Mouse (Mus musculus) limb, embryonic 12.5 days (tissue): Measurements from ENCODE around the gene B3gnt9. TPM values are rescaled to one million over a fixed set of nuclear protein-coding genes. Genes with fewer than 3 reads are reported as not detected.
A peak's percentile ranks its signal among the peaks of the same experiment; 100 is the strongest.
"Not testable (repeated sequence)": the region's sequence is repeated elsewhere in the genome, so short reads cannot be mapped to it uniquely, and the experiment has no call there.

Experiments used
- ATAC-seq: fragments of 200-750 bp; cut with Nextera tagmentation; 2 replicates; pipeline ENCODE4 v1.8.0; 2017; ENCODE audit warnings: low read depth, moderate TSS enrichment; ENCODE audit not compliant: insufficient number of reproducible peaks, insufficient read depth, low FRiP score, low TSS enrichment
- H3K27ac ChIP-seq: fragments of 300-500 bp; sonication (generic); 2 replicates; pipeline ENCODE4 v1.5.1; 2016; ENCODE audit warnings: mild to moderate bottlenecking, moderate library complexity
- H3K27me3 ChIP-seq: fragments of 300-500 bp; sonication (generic); 2 replicates; pipeline ENCODE4 v1.6.1; 2016; ENCODE audit warnings: mild to moderate bottlenecking, moderate library complexity
- H3K36me3 ChIP-seq: fragments of 300-500 bp; sonication (generic); 2 replicates; pipeline ENCODE4 v1.6.1; 2016; ENCODE audit warnings: mild to moderate bottlenecking, moderate library complexity
- H3K4me1 ChIP-seq: fragments of 300-500 bp; sonication (generic); replicated peaks from 2 replicates; pipeline ENCODE4 v1.6.1; 2016
- H3K4me2 ChIP-seq: fragments of 300-500 bp; sonication (generic); 2 replicates; pipeline ENCODE4 v1.6.1; 2016; ENCODE audit warnings: mild to moderate bottlenecking, moderate library complexity
- H3K4me3 ChIP-seq: fragments of 300-500 bp; sonication (generic); replicated peaks from 2 replicates; pipeline ENCODE4 v1.5.1; 2016; ENCODE audit warnings: mild to moderate bottlenecking
- H3K9ac ChIP-seq: fragments of 300-500 bp; sonication (generic); replicated peaks from 2 replicates; pipeline ENCODE4 v1.6.1; 2016; ENCODE audit warnings: mild to moderate bottlenecking, moderate library complexity
- H3K9me3 ChIP-seq: fragments of 300-500 bp; sonication (generic); 2 replicates; pipeline ENCODE4 v1.6.1; 2016; ENCODE audit warnings: mild to moderate bottlenecking, moderate library complexity
- WGBS: fragments of 180-500 bp; shearing (Covaris S2); methylation state at CpG from one replicate; pipeline ENCODE4 v1.1.7; 2016; 5-methylcytosine and 5-hydroxymethylcytosine counted together
- polyA plus RNA-seq: library from polyadenylated mRNA; unstranded; fragments of >200 nt; fragmentation: Nextera tagmentation; extraction: Ambion mirVana; gene quantifications from 2 replicates; pipeline ENCODE4 v1.2.1, GENCODE M21; 2016

The B3gnt9 gene
- polyA plus RNA-seq, 1 experiment from 2014 or later = 5.9 TPM

DNA sequence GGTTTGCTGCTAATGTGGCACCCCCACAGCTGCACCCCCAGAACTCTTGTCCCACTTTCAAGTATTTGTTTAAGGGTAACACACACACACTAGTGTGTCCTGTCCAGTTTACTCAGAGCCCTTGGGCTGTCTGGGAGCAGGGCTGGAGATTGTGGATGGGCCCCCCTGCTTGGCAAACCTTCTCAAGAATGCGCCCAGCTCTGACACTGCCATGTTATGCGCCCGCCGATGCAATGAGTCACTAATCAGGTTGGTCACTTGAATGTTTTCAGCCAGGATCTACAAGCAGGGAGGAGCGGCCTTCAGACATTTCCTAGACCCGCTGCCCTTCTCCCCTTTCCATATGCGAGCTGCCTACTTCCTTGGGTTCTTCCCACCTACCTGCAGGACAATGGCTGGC is 37.5 kb upstream of the B3gnt9 start:
- H3K4me1 ChIP-seq = peaks cover 32% of the 10 kb centered on the region
- H3K27ac ChIP-seq = no peak overlapping the region
- H3K9ac ChIP-seq = no peak overlapping the region
- no peak for ATAC-seq
- H3K9me3 ChIP-seq = no peaks in the 10 kb centered on the region
- H3K4me3 ChIP-seq = no peak overlapping the region
- H3K27me3 ChIP-seq = peaks cover 27% of the 10 kb centered on the region
- no peak overlapping the region for H3K4me2 ChIP-seq
- WGBS = 79% methylated on average over 7 of the region's 7 CpGs
- no peaks in the 10 kb centered on the region for H3K36me3 ChIP-seq

DNA sequence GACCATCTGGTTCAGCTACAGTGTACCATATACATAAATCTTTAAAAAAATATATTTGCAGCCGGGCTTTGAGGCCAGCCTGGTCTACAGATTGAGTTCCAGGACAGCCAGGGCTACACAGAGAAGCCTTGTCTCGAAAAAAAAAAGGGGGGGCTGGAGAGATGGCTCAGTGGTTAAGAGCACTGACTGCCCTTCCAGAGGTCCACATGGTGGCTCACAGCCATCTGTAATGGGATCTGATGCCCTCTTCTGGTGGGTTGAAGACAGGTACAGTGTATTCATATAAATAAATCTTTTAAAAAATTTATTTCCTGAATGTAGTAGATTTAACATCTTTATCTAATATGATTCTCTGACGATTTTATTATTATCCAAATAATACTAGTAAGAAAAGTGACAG is 36.8 kb upstream of the B3gnt9 start:
- H3K4me1 ChIP-seq = peaks cover 29% of the 10 kb centered on the region
- peaks cover 27% of the 10 kb centered on the region for H3K27me3 ChIP-seq
- not testable (repeated sequence) for H3K9me3 ChIP-seq, H3K36me3 ChIP-seq, ATAC-seq, H3K9ac ChIP-seq, H3K4me3 ChIP-seq, H3K27ac ChIP-seq, H3K4me2 ChIP-seq
- WGBS = 62% methylated on average over 3 of the region's 3 CpGs

DNA sequence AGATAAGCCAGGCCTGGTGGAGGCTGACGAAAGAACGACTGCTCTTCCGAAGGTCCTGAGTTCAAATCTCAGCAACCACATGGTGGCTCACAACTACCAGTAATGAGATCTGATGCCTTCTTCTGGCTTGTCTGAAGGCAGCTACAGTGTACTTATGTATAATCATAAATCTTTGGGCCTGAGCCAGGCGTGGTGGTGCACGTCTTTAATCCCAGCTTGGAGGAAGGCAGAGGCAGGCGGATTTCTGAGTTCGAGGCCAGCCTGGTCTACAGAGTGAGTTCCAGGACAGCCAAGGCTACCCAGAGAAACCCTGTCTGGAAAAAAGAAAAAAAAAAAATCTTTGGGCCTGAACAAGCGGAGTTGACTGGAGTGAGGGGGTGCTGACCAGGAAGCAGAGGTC is 36.4 kb upstream of the B3gnt9 start:
- H3K9me3 ChIP-seq, H3K9ac ChIP-seq, H3K4me3 ChIP-seq, H3K27ac ChIP-seq, ATAC-seq, H3K4me2 ChIP-seq, H3K36me3 ChIP-seq: not testable (repeated sequence)
- WGBS = 91% methylated on average over 8 of the region's 8 CpGs
- H3K4me1 ChIP-seq = peaks cover 26% of the 10 kb centered on the region
- peaks cover 27% of the 10 kb centered on the region for H3K27me3 ChIP-seq

DNA sequence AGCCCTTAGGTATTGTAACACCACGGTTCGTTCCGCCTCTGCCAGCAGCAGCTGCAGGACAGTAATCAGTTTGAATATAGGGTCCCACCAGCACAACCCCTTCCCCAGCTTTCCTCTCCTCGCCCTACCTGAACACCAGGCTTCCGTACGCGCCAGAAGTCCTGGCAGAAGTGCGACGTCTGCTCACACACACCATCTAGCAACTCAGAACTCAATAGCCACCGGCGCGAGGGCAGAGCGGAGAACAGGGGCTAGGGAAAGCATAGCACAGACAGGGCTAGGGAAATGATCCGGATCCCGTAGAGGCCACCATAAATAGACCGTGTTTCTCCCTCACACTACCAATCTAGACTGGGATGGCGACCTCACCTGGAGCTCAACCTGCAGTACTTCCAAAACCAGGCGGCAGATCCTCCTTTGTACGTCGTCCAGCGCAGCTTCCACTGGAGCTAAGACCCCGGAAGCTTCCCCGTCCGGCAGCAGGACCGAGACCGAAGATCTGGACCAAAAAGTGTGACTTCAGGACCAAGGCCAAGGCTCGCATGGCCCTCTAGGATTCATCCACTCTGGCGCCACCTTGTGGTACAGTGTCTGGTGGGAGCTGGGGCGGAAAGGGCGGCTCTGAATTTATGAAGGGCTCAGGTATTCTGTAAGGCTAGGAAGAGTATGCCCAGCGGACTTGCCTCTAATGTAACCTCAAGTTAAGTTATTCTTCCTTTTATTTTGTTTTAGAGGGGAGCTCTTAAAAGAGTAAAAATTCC is 35.8 kb upstream of the B3gnt9 start:
- Histone ChIP-seq H3K4me2 (peak overlapping the region; percentile 83), H3K4me3 (peak overlapping the region; percentile 50), H3K36me3 (peaks cover 7% of the 10 kb centered on the region; the same call in 1 of the 2 replicates), H3K9me3 (no peaks in the 10 kb centered on the region), H3K9ac (no peak overlapping the region), H3K4me1 (peaks cover 26% of the 10 kb centered on the region), H3K27me3 (peaks cover 24% of the 10 kb centered on the region), H3K27ac (no peak overlapping the region)
- 8% methylated on average over 31 of the region's 31 CpGs for WGBS
- ATAC-seq = no peak

DNA sequence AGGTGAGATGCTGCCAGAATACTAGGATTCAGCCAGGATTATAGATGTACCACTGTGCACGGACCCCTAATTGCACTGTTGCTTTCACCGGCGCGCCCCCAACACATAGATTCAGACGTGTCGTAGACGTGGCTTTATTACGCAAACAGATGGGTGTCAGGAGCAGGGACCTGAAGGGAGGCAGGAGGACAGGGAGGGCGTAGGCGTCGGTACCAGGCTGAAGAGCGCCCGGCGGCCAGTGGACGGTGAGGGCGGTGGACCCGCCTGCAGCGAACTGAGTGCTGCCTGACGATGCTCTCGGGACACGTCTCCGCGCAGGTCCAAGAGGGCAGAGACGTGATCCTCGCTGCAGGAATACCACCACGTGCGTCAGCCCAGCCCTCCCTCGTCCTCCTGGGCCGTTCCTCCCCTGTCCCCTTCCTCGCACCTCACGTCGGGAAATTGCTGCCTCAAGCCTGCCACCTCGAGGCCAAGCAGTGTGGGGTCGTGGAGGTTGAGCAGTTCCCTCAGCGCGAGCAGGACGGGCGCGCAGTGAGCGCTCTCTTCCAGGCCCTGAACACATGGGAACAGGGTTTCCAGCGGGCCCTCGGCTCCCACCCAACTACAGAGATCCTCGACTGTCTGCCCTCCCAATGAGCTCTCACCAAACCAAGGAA is 35.0 kb upstream of the B3gnt9 start, which contains the start of gene 4931428F04Rik:
Gene 4931428F04Rik (minus strand): TSS at position 60 of the 656 bp plus-strand sequence.
- Histone ChIP-seq H3K27me3 (peaks cover 22% of the 10 kb centered on the region), H3K9me3 (no peaks in the 10 kb centered on the region)
- 2% methylated on average over 43 of the region's 43 CpGs for WGBS

DNA sequence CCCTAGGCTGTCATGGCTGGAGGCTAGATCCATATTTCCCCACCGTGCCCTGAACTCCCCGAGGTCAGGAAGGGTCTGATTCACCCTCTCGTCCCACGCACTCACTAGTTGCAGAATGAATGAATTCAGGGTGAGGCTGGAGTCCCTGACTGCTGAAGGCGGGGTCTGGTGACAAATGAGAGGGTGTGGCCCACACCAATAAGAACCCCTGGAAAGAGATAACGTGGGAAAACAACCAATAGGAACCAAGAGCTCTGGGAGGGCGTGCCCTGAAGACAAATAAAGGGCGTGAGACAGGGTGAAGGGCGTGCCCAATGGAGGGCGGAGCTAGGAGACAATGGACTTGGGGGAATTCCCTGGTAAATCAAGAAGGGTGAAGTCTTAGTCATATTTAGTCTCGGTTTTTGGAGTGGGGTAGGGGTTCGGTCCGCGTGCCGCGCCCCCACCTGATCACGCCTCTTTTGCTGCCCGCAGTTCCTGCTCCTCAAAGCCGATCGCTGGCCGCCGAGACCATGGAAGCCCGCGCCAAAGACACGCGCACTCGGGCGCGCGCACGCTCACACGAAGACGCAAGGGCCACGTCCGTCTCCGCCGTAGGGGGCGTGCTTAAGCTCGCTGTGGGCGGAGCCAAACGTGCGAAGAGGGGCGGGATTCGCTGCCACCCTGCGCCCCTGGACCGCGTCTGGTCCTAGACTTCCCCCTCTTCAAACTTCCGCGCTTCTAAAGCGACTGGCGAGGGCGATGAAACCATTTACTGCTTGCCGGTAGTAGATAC is 34.2 kb upstream of the B3gnt9 start:
- H3K4me2 ChIP-seq = peak overlapping the region; percentile 83
- H3K9me3 ChIP-seq = no peaks in the 10 kb centered on the region
- H3K4me3 ChIP-seq = peak overlapping the region; percentile 50
- H3K36me3 ChIP-seq = peaks cover 17% of the 10 kb centered on the region
- peaks cover 27% of the 10 kb centered on the region for H3K27me3 ChIP-seq
- ATAC-seq = peak; percentile 86
- peak overlapping the region; percentile 56 for H3K9ac ChIP-seq
- 1% methylated on average over 53 of the region's 53 CpGs for WGBS
- peak overlapping the region; percentile 58 for H3K27ac ChIP-seq
- H3K4me1 ChIP-seq = peaks cover 26% of the 10 kb centered on the region

More for the DNA sequence above, 35.0 kb upstream of the B3gnt9 start, which contains the start of gene 4931428F04Rik:
- Histone ChIP-seq H3K4me1 (peaks cover 26% of the 10 kb centered on the region), H3K27ac (peak within 1 kb of the TSS; percentile 58), H3K4me2 (peak within 1 kb of the TSS; percentile 83), H3K36me3 (peaks cover 12% of the 10 kb centered on the region), H3K9ac (peak within 1 kb of the TSS; percentile 56), H3K4me3 (peak within 1 kb of the TSS; percentile 50)
- ATAC-seq = peak; percentile 23

DNA sequence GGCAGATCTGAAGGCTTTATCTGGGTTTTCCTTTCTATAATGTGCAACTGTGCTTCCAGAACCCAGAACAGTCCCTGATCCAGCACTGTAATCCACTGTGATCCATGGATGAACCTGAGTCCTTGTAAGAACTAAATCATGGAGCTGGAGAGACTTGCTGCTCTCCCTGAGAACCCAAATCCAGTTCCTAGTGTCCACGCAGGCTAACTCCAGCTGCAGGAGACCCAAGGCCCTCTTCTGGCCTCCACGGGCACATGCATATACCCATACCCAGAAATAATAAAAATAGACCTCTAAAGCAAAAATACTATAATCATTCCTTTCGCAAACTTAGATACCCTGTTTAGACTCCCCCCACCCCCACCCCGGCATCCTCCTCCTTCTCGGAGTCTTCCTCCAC is 33.3 kb upstream of the B3gnt9 start:
- Histone ChIP-seq H3K36me3 (peaks cover 19% of the 10 kb centered on the region), H3K27me3 (peaks cover 23% of the 10 kb centered on the region), H3K4me1 (peaks cover 26% of the 10 kb centered on the region), H3K4me3 (0 out of 2 replicates have a peak overlapping the region, but pooled peaks have one; percentile 50), H3K4me2 (peak overlapping the region; percentile 83), H3K9ac (no peak overlapping the region), H3K27ac (no peak overlapping the region), H3K9me3 (no peaks in the 10 kb centered on the region)
- no peak for ATAC-seq
- WGBS = 85% methylated on average over 5 of the region's 5 CpGs

DNA sequence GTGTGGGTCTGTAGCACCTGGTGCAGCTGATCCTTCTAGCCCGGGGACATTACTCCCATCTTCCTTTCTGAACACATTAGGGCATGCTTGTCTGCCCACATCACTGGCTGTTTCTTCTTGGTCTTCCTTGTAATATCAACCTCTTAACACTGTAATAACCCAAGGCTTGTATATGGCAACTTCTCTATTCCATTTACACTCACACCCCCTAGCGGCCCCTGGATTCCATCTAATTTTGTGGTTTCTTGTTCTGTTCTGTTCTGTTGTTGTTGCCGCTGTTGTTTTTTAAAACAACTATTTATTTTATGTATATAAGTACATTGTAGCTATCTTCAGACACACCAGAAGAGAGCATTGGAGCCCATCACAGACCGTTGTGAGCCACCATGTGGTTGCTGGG is 32.0 kb upstream of the B3gnt9 start:
- ATAC-seq = no peak
- no peak overlapping the region for H3K4me2 ChIP-seq
- H3K27ac ChIP-seq = no peak overlapping the region
- no peak overlapping the region for H3K9ac ChIP-seq
- 86% methylated on average over 4 of the region's 4 CpGs for WGBS
- no peaks in the 10 kb centered on the region for H3K9me3 ChIP-seq
- H3K27me3 ChIP-seq = peaks cover 25% of the 10 kb centered on the region
- H3K4me3 ChIP-seq = no peak overlapping the region
- peaks cover 32% of the 10 kb centered on the region for H3K36me3 ChIP-seq
- H3K4me1 ChIP-seq = peaks cover 26% of the 10 kb centered on the region

DNA sequence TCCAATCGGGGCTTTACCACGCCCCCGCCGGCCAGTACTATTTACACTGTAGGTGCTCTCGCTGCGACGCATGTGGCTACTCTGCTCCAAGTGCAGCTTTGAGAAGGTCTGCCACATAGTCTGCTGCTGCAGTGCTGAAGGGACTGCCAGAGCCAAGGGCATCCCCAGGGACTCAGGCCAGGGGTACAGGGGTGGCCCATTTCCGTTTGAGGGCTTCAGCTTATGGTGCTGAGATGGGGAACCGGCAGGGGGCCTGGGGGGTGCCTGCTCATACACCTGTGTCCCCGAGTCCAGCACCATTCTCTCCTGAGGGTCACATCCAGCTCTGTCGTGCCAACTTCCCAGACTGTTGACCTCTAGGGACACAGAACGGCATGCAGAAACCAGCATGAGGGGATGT is 30.6 kb upstream of the B3gnt9 start:
- WGBS = 46% methylated on average over 12 of the region's 12 CpGs
- ATAC-seq = no peak
- peaks cover 30% of the 10 kb centered on the region for H3K27me3 ChIP-seq

DNA sequence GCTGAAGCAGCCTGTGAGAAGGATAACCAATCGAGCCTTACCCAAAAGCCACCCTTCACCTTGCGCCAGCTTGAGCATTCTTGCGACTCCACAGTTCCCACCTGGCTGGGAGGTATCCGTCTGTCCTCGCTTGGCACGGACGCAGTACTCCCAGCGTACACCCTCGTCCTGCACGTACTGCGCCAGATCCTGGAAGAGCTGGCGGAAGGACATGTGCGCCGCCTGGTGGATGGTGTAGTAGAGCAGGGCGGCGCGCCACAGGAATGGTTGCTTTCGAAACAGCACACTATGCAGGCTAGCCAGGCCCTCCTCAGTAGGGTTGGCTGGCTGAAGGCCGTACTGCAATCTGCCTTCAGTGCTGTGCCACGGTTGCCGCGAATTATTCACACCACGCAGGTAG is 28.1 kb upstream of the B3gnt9 start:
- 17% methylated on average over 23 of the region's 23 CpGs for WGBS
- ATAC-seq = peak; percentile 37; the same call in 1 of the 2 replicates
- peaks cover 45% of the 10 kb centered on the region for H3K27me3 ChIP-seq
- H3K27ac ChIP-seq = no peak overlapping the region
- H3K36me3 ChIP-seq = peaks cover 46% of the 10 kb centered on the region
- H3K9ac ChIP-seq = no peak overlapping the region
- peaks cover 10% of the 10 kb centered on the region for H3K4me1 ChIP-seq
- no peaks in the 10 kb centered on the region for H3K9me3 ChIP-seq
- H3K4me3 ChIP-seq = no peak overlapping the region
- H3K4me2 ChIP-seq = no peak overlapping the region

More for the DNA sequence above, 30.6 kb upstream of the B3gnt9 start:
- Histone ChIP-seq H3K27ac (no peak overlapping the region), H3K9ac (no peak overlapping the region), H3K9me3 (no peaks in the 10 kb centered on the region), H3K4me2 (no peak overlapping the region), H3K36me3 (peaks cover 39% of the 10 kb centered on the region), H3K4me1 (peaks cover 23% of the 10 kb centered on the region), H3K4me3 (no peak overlapping the region)

DNA sequence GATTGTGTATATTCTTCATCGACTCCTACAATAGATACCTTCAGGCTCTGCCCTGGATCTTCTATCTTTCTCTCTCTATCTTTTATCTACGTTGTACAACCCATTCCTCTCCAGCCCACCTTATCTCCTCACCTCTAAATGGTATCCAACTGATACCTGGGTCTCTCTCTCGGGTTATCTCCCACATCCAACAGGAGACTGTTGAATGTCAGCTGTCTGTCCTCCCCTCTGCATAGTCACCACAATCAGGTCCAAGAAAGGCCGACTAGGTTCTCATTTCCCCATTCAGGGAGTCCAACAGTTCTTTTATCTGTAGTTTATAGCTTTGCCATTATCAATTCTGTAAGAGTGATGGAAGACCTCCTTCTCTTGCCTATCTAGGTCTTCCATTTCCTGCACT is 27.3 kb upstream of the B3gnt9 start:
- H3K4me1 ChIP-seq = peaks cover 8% of the 10 kb centered on the region
- peaks cover 54% of the 10 kb centered on the region for H3K27me3 ChIP-seq
- peaks cover 46% of the 10 kb centered on the region for H3K36me3 ChIP-seq
- ATAC-seq = no peak
- no peak overlapping the region for H3K4me2 ChIP-seq
- WGBS = 89% methylated on average over 4 of the region's 4 CpGs
- no peak overlapping the region for H3K9ac ChIP-seq
- no peaks in the 10 kb centered on the region for H3K9me3 ChIP-seq
- no peak overlapping the region for H3K27ac ChIP-seq
- H3K4me3 ChIP-seq = no peak overlapping the region
